ENCODE assay signal across 8 mouse cellular contexts in the genomic region with DNA sequence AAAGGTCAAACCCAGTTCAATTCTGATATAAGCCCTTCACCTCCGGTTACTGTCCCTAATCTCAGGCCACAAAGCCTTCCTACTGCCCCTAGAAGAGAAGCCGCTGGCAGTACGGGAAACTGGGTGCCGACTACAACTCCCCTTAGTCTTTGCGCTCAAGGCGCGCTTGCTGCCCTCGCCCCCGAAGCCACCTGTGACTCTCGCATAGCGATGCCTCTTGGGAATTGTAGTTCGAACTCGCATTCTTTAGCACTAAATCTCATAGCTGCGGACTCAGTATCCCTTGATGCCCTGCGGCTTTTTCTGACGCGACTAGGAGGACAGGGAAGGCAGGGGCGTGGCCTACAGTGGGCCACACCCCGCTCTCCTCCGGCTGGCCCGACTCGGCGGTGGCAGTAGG. TPM values are rescaled to one million over a fixed set of nuclear protein-coding genes. Genes with fewer than 3 reads are reported as not detected.
DNase-seq lines count a peak whose midpoint lies in the region; ATAC-seq and TF ChIP-seq lines count a peak whose summit lies in the region.

A gene (plus strand): TSS at position 347 of the 400 bp plus-strand sequence.

- no peaks in the 10 kb centered on the region for H3K27me3 ChIP-seq in embryonic facial prominence, embryonic 14.5 days (replicated peaks; ENCODE audit: control insufficient read depth, insufficient read depth, low read length)
- H3K27me3 ChIP-seq in heart, adult 2 months (ENCODE audit: control insufficient read depth, insufficient read depth, low read length): no peaks in the 10 kb centered on the region
- H3K27me3 ChIP-seq in limb, embryonic 13.5 days: no peaks in the 10 kb centered on the region
- H3K27me3 ChIP-seq in midbrain, embryonic 16.5 days (ENCODE audit: control insufficient read depth, insufficient read depth, low read depth, low read length): no peaks in the 10 kb centered on the region

- H3K27ac ChIP-seq in embryonic facial prominence, embryonic 14.5 days (replicated peaks; ENCODE audit: low read depth, low read length): peak within 1 kb of the TSS; percentile 84
- H3K27ac ChIP-seq in heart, adult 2 months: peak within 1 kb of the TSS; percentile 97
- peak within 1 kb of the TSS; percentile 80 for H3K27ac ChIP-seq in limb, embryonic 13.5 days
- peak within 1 kb of the TSS; percentile 77 for H3K27ac ChIP-seq in midbrain, embryonic 16.5 days (ENCODE audit: low read length)

- H3K9ac ChIP-seq in embryonic facial prominence, embryonic 14.5 days (ENCODE audit: low read depth, low read length): peak within 1 kb of the TSS; percentile 90
- peak within 1 kb of the TSS; percentile 74 for H3K9ac ChIP-seq in heart, adult 2 months (ENCODE audit: low read depth, low read length)
- H3K9ac ChIP-seq in limb, embryonic 13.5 days: peak within 1 kb of the TSS; percentile 85
- H3K9ac ChIP-seq in midbrain, embryonic 16.5 days (ENCODE audit: low read depth, low read length): peak within 1 kb of the TSS; percentile 83

- H3K79me2 ChIP-seq in heart, adult 2 months (replicated peaks; ENCODE audit: control insufficient read depth, insufficient read depth, low read length): no peaks in the 10 kb centered on the region

- DNase-seq in 416B (ENCODE audit: low read depth): peak; percentile 100
- DNase-seq in adrenal gland, postnatal 4 days (ENCODE audit: low spot score in 2 of 2): peak; percentile 58 to 84
- peak; percentile 100 for DNase-seq in embryonic facial prominence, embryonic 14.5 days (ENCODE audit: low spot score)
- DNase-seq in heart, adult 2 months: peak; percentile 93 to 98
- DNase-seq in kidney, adult 8-10 months: peak; percentile 98 to 99
- DNase-seq in spleen, postnatal 36 days (ENCODE audit: low spot score in 2 of 2): peak; percentile 98 to 99

- peak; percentile 95 for ATAC-seq in embryonic facial prominence, embryonic 14.5 days (ENCODE audit: low read depth)
- peak; percentile 95 for ATAC-seq in limb, embryonic 13.5 days (ENCODE audit: low FRiP score, low read depth)
- ATAC-seq in midbrain, embryonic 16.5 days: peak; percentile 96

- H3K4me1 ChIP-seq in embryonic facial prominence, embryonic 14.5 days (ENCODE audit: control insufficient read depth, insufficient read depth, low read length): peaks cover 12% of the 10 kb centered on the region
- peaks cover 10% of the 10 kb centered on the region for H3K4me1 ChIP-seq in heart, adult 2 months (ENCODE audit: control insufficient read depth, insufficient read depth, low read length)
- peaks cover 19% of the 10 kb centered on the region for H3K4me1 ChIP-seq in limb, embryonic 13.5 days
- H3K4me1 ChIP-seq in midbrain, embryonic 16.5 days (ENCODE audit: control insufficient read depth, insufficient read depth, low read length): peaks cover 26% of the 10 kb centered on the region

- TF ChIP-seq POLR2A in heart, adult 2 months (IDR thresholded peaks at IDR 0.05; ENCODE audit: insufficient read depth, low read depth, low read length): peak; percentile 87

- H3K4me3 ChIP-seq in embryonic facial prominence, embryonic 14.5 days (ENCODE audit: low read depth, low read length): peak within 1 kb of the TSS; percentile 84
- peak within 1 kb of the TSS; percentile 70 for H3K4me3 ChIP-seq in heart, adult 2 months
- peak within 1 kb of the TSS; percentile 80 for H3K4me3 ChIP-seq in limb, embryonic 13.5 days
- peak within 1 kb of the TSS; percentile 84 for H3K4me3 ChIP-seq in midbrain, embryonic 16.5 days (ENCODE audit: low read depth, low read length)

- intact Hi-C loops in heart, adult 2 months (cut with DNase I): loop anchor here (10.0 kb wide), 1 partner anchor 426 kb away; a partner anchor contains a TSS

- no peak for TF ChIP-seq CTCF in heart, adult 2 months (IDR thresholded peaks at IDR 0.05)

- no peaks in the 10 kb centered on the region for H3K9me3 ChIP-seq in embryonic facial prominence, embryonic 14.5 days (ENCODE audit: control insufficient read depth, low read length)
- H3K9me3 ChIP-seq in limb, embryonic 13.5 days: no peaks in the 10 kb centered on the region
- no peaks in the 10 kb centered on the region for H3K9me3 ChIP-seq in midbrain, embryonic 16.5 days (replicated peaks; ENCODE audit: control insufficient read depth, low read length, poor library complexity, severe bottlenecking)

- WGBS in embryonic facial prominence, embryonic 14.5 days: 0% methylated on average over 20 of the region's 23 CpGs
- WGBS in heart, adult 2 months: 0% methylated on average over 23 of the region's 23 CpGs
- WGBS in limb, embryonic 13.5 days: 0% methylated on average over 22 of the region's 23 CpGs
- under 1% methylated on average over 23 of the region's 23 CpGs for WGBS in midbrain, embryonic 16.5 days

- peak; percentile 53; the same call in 1 of the 2 replicates for TF ChIP-seq EP300 in heart, adult 2 months (IDR thresholded peaks at IDR 0.05; ENCODE audit: insufficient read depth, low read depth, low read length)

- H3K36me3 ChIP-seq in embryonic facial prominence, embryonic 14.5 days (ENCODE audit: control insufficient read depth, insufficient read depth, low read length): peaks cover 27% of the 10 kb centered on the region
- H3K36me3 ChIP-seq in heart, adult 2 months (ENCODE audit: control insufficient read depth, insufficient read depth, low read length): no peaks in the 10 kb centered on the region
- H3K36me3 ChIP-seq in limb, embryonic 13.5 days: peaks cover 26% of the 10 kb centered on the region
- peaks cover 11% of the 10 kb centered on the region for H3K36me3 ChIP-seq in midbrain, embryonic 16.5 days (ENCODE audit: control insufficient read depth, insufficient read depth, low read length)

- H3K4me2 ChIP-seq in embryonic facial prominence, embryonic 14.5 days (ENCODE audit: low read depth, low read length): peak within 1 kb of the TSS; percentile 60
- peak within 1 kb of the TSS; percentile 84 for H3K4me2 ChIP-seq in limb, embryonic 13.5 days (replicated peaks)
- peak within 1 kb of the TSS; percentile 92 for H3K4me2 ChIP-seq in midbrain, embryonic 16.5 days (ENCODE audit: low read length)

RNA-seq across cellular contexts. Expression of the gene that starts here (rescaled TPM):
- total RNA-seq in adrenal gland, postnatal 4 days (2021): 100 to 1,000 TPM; 101 to 116 TPM
- 27.1 and 28.2 TPM in 2 replicates for polyA plus RNA-seq in embryonic facial prominence, embryonic 14.5 days (2014; fragmentation: Nextera tagmentation; extraction: Ambion mirVana)
- total RNA-seq in heart, adult 2 months (2021): 10 to 100 TPM; 55.2 to 57.3 TPM
- 94.4 and 132 TPM in 2 replicates for polyA plus RNA-seq in heart, adult 2 months (2012; rRNA removed)
- 45.2 and 49.3 TPM in 2 replicates for polyA plus RNA-seq in limb, embryonic 13.5 days (2015; fragmentation: Nextera tagmentation; extraction: Ambion mirVana)
- polyA plus RNA-seq in midbrain, embryonic 16.5 days (2015; fragmentation: Nextera tagmentation; extraction: Ambion mirVana): 41.3 and 42.8 TPM in 2 replicates

Comparison
In these comparisons a context has a peak if more than half of its experiments do, and no peak if none do; other contexts are left out.
1. Peak in every context shown above with its lines: DNase-seq, ATAC-seq, H3K4me3 ChIP-seq and H3K27ac ChIP-seq.